Mouse (Mus musculus) thymus, adult 2 months (tissue): ENCODE measurements around the gene Ttc32.

Experiments used
- CTCF ChIP-seq: fragments of 200-500 bp; IDR thresholded peaks from 2 replicates; pipeline ENCODE4 v1.5.1; 2012; ENCODE audit warnings: mild to moderate bottlenecking, control low read depth, low read length, moderate library complexity, borderline replicate concordance; ENCODE audit not compliant: control insufficient read depth, poor library complexity, insufficient read depth; ENCODE audit errors: extremely low read depth
- POLR2A ChIP-seq: fragments of 200-500 bp; IDR thresholded peaks from 2 replicates; pipeline ENCODE4 v1.6.1; 2012; ENCODE audit warnings: mild to moderate bottlenecking, low read length, control low read depth, moderate library complexity; ENCODE audit not compliant: control insufficient read depth, poor library complexity, insufficient read depth; ENCODE audit errors: extremely low read depth

DNA sequence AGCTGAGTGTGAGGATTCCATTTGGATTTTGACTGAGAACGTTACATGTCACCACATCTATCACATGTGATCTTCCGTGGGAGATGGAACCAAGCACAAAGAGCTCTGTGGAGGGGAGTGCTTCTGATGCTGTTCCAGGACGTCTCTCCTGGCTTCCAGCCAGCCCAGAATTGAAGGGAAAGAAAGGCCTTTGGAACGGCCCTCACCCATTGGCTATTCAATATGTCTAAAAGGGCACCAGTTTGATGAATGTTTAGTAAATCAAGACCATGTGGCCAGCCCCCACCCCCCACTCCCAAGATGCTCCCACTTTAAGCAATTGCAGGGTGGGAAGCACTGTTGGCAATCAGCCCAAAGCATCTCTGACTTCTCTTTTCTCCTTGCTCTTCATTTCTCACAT, 41.7 kb downstream of the Ttc32 start:
- TF ChIP-seq POLR2A, result no peak
- TF ChIP-seq CTCF, result no peak
